Mouse (Mus musculus) heart, adult 9 months (tissue): Measurements from ENCODE around the gene Pigq.
A peak's percentile ranks its signal among the peaks of the same experiment; 100 is the strongest.

Experiments
- DNase-seq, 2 experiments: peaks; one replicate each; pipeline ENCODE4 v3.0.0; 2022; ENCODE audit warnings: low spot score in 2 of 2

Pigq gene

GRCm38 (mm10) chr17:25958771-25959494 lies 14.2 kb upstream of the Pigq start:
- no peak for DNase-seq

GRCm38 (mm10) chr17:25957586-25958051 lies 12.9 kb upstream of the Pigq start:
- DNase-seq, result no peak

- no peak for DNase-seq
Measured at GRCm38 (mm10) chr17:25956631-25957030, 11.9 kb upstream of the Pigq start.

- no peak for DNase-seq
Measured at GRCm38 (mm10) chr17:25956201-25956600, 11.5 kb upstream of the Pigq start.

- DNase-seq, result no peak
Measured at GRCm38 (mm10) chr17:25955736-25956135, 11.0 kb upstream of the Pigq start.

- no peak for DNase-seq
Measured at GRCm38 (mm10) chr17:25954671-25955070, 9.9 kb upstream of the Pigq start.

GRCm38 (mm10) chr17:25953161-25953560 lies 8.4 kb upstream of the Pigq start:
- DNase-seq, result no peak

- no peak for DNase-seq
Measured at GRCm38 (mm10) chr17:25951803-25952623, 7.3 kb upstream of the Pigq start, which contains the start of gene A930017K11Rik. Gene A930017K11Rik, minus strand, starts transcription at chr17:25952565.

- DNase-seq, result no peak
Measured at GRCm38 (mm10) chr17:25951225-25951802, 6.6 kb upstream of the Pigq start.

- DNase-seq, result no peak
Measured at GRCm38 (mm10) chr17:25950706-25951105, 6.0 kb upstream of the Pigq start.

GRCm38 (mm10) chr17:25949981-25950380 lies 5.2 kb upstream of the Pigq start:
- no peak for DNase-seq

- DNase-seq, result no peak
Measured at GRCm38 (mm10) chr17:25948051-25948450, 3.3 kb upstream of the Pigq start.

- no peak for DNase-seq
Measured at GRCm38 (mm10) chr17:25947576-25947975, 2.8 kb upstream of the Pigq start.

- no peak for DNase-seq
Measured at GRCm38 (mm10) chr17:25946891-25947290, 2.2 kb upstream of the Pigq start.

GRCm38 (mm10) chr17:25946349-25946748 lies 1.6 kb upstream of the Pigq start:
- DNase-seq, result no peak

GRCm38 (mm10) chr17:25945517-25946155 lies 900 bp upstream of the Pigq start:
- peak; percentile 43 to 59 for DNase-seq

GRCm38 (mm10) chr17:25943769-25944168 lies 967 bp downstream of the Pigq start:
- no peak for DNase-seq

GRCm38 (mm10) chr17:25943221-25943620 lies 1.5 kb downstream of the Pigq start:
- DNase-seq, result no peak

GRCm38 (mm10) chr17:25942597-25943151 lies 2.1 kb downstream of the Pigq start:
- no peak for DNase-seq

- DNase-seq, result peak; percentile 55 to 73
Measured at GRCm38 (mm10) chr17:25941511-25942241, 3.1 kb downstream of the Pigq start.

- DNase-seq, result no peak
Measured at GRCm38 (mm10) chr17:25934526-25934925, 10.2 kb downstream of the Pigq start.
